Mouse (Mus musculus): ENCODE data around the gene Wbp1l. TPM values are rescaled to one million over a fixed set of nuclear protein-coding genes. Genes with fewer than 3 reads are reported as not detected.
A peak's percentile ranks its signal among the peaks of the same experiment; 100 is the strongest.

The Wbp1l gene
- 24.5 and 25.5 TPM in 2 replicates for polyA plus RNA-seq (2011; ENCODE audit: insufficient read depth, insufficient read length, low read depth, missing spikeins)

GRCm38 (mm10) chr19:46598720-46599252 is at the start of gene Wbp1l:
Gene Wbp1l (plus strand): TSS chr19:46599084.
- Histone ChIP-seq H3K4me3 (ENCODE audit: low read depth, low read length) (peak within 1 kb of the TSS; percentile 87), H3K36me3 (ENCODE audit: control insufficient read depth, insufficient read depth, low read length, poor library complexity, severe bottlenecking) (no peaks in the 10 kb centered on the region), H3K27me3 (ENCODE audit: control insufficient read depth, insufficient read depth, low read length, poor library complexity, severe bottlenecking) (no peaks in the 10 kb centered on the region), H3K27ac (ENCODE audit: insufficient read depth, low read length) (0 out of 2 replicates have a peak within 1 kb of the TSS, but pooled peaks have one; percentile 53), H3K9me3 (replicated peaks; ENCODE audit: control insufficient read depth, insufficient read depth, low read length, poor library complexity, severe bottlenecking) (no peaks in the 10 kb centered on the region), H3K4me1 (ENCODE audit: control insufficient read depth, insufficient read depth, low read length) (no peaks in the 10 kb centered on the region), H3K9ac (ENCODE audit: low read depth, poor library complexity, severe bottlenecking) (peak within 1 kb of the TSS; percentile 59)
- TF ChIP-seq EP300 (IDR thresholded peaks at IDR 0.05; ENCODE audit: insufficient read depth, low read depth, low read length) (no peak), POLR2A (IDR thresholded peaks at IDR 0.05; ENCODE audit: insufficient read depth, low read length) (no peak), CTCF (IDR thresholded peaks at IDR 0.05; ENCODE audit: low read depth, low read length) (no peak)

GRCm38 (mm10) chr19:46550385-46550784 is 48.5 kb upstream of the Wbp1l start:
- Histone ChIP-seq H3K4me3 (ENCODE audit: low read depth, low read length) (no peak overlapping the region), H3K27me3 (ENCODE audit: control insufficient read depth, insufficient read depth, low read length, poor library complexity, severe bottlenecking) (no peaks in the 10 kb centered on the region), H3K36me3 (ENCODE audit: control insufficient read depth, insufficient read depth, low read length, poor library complexity, severe bottlenecking) (0 out of 2 replicates have a peak, but pooled peaks cover 4% of the 10 kb centered on the region), H3K9ac (ENCODE audit: low read depth, poor library complexity, severe bottlenecking) (no peak overlapping the region), H3K9me3 (replicated peaks; ENCODE audit: control insufficient read depth, insufficient read depth, low read length, poor library complexity, severe bottlenecking) (no peaks in the 10 kb centered on the region), H3K27ac (ENCODE audit: insufficient read depth, low read length) (no peak overlapping the region), H3K4me1 (ENCODE audit: control insufficient read depth, insufficient read depth, low read length) (peaks cover 5% of the 10 kb centered on the region)
- no peak for TF ChIP-seq EP300 (IDR thresholded peaks at IDR 0.05; ENCODE audit: insufficient read depth, low read depth, low read length)
- no peak for TF ChIP-seq POLR2A (IDR thresholded peaks at IDR 0.05; ENCODE audit: insufficient read depth, low read length)
- TF ChIP-seq CTCF (IDR thresholded peaks at IDR 0.05; ENCODE audit: low read depth, low read length), result no peak

GRCm38 (mm10) chr19:46552496-46552895 is 46.4 kb upstream of the Wbp1l start:
- Histone ChIP-seq H3K4me3 (ENCODE audit: low read depth, low read length) (no peak overlapping the region), H3K27me3 (ENCODE audit: control insufficient read depth, insufficient read depth, low read length, poor library complexity, severe bottlenecking) (no peaks in the 10 kb centered on the region), H3K27ac (ENCODE audit: insufficient read depth, low read length) (no peak overlapping the region), H3K9ac (ENCODE audit: low read depth, poor library complexity, severe bottlenecking) (no peak overlapping the region), H3K9me3 (replicated peaks; ENCODE audit: control insufficient read depth, insufficient read depth, low read length, poor library complexity, severe bottlenecking) (no peaks in the 10 kb centered on the region), H3K36me3 (ENCODE audit: control insufficient read depth, insufficient read depth, low read length, poor library complexity, severe bottlenecking) (0 out of 2 replicates have a peak, but pooled peaks cover 4% of the 10 kb centered on the region), H3K4me1 (ENCODE audit: control insufficient read depth, insufficient read depth, low read length) (peaks cover 5% of the 10 kb centered on the region)
- no peak for TF ChIP-seq CTCF (IDR thresholded peaks at IDR 0.05; ENCODE audit: low read depth, low read length)
- no peak for TF ChIP-seq EP300 (IDR thresholded peaks at IDR 0.05; ENCODE audit: insufficient read depth, low read depth, low read length)
- no peak for TF ChIP-seq POLR2A (IDR thresholded peaks at IDR 0.05; ENCODE audit: insufficient read depth, low read length)

GRCm38 (mm10) chr19:46553541-46553955 is 45.3 kb upstream of the Wbp1l start:
- H3K27ac ChIP-seq (ENCODE audit: insufficient read depth, low read length), result no peak overlapping the region
- H3K27me3 ChIP-seq (ENCODE audit: control insufficient read depth, insufficient read depth, low read length, poor library complexity, severe bottlenecking), result no peaks in the 10 kb centered on the region
- no peak overlapping the region for H3K9ac ChIP-seq (ENCODE audit: low read depth, poor library complexity, severe bottlenecking)
- H3K9me3 ChIP-seq (replicated peaks; ENCODE audit: control insufficient read depth, insufficient read depth, low read length, poor library complexity, severe bottlenecking), result no peaks in the 10 kb centered on the region
- 0 out of 2 replicates have a peak, but pooled peaks cover 4% of the 10 kb centered on the region for H3K36me3 ChIP-seq (ENCODE audit: control insufficient read depth, insufficient read depth, low read length, poor library complexity, severe bottlenecking)
- peaks cover 7% of the 10 kb centered on the region for H3K4me1 ChIP-seq (ENCODE audit: control insufficient read depth, insufficient read depth, low read length)
- TF ChIP-seq EP300 (IDR thresholded peaks at IDR 0.05; ENCODE audit: insufficient read depth, low read depth, low read length), result no peak
- TF ChIP-seq POLR2A (IDR thresholded peaks at IDR 0.05; ENCODE audit: insufficient read depth, low read length), result no peak
- no peak for TF ChIP-seq CTCF (IDR thresholded peaks at IDR 0.05; ENCODE audit: low read depth, low read length)
- H3K4me3 ChIP-seq (ENCODE audit: low read depth, low read length), result no peak overlapping the region

GRCm38 (mm10) chr19:46558009-46558408 is 40.9 kb upstream of the Wbp1l start:
- peak; percentile 61 for TF ChIP-seq CTCF (IDR thresholded peaks at IDR 0.05; ENCODE audit: low read depth, low read length)
- TF ChIP-seq EP300 (IDR thresholded peaks at IDR 0.05; ENCODE audit: insufficient read depth, low read depth, low read length), result no peak
- H3K36me3 ChIP-seq (ENCODE audit: control insufficient read depth, insufficient read depth, low read length, poor library complexity, severe bottlenecking), result no peaks in the 10 kb centered on the region

GRCm38 (mm10) chr19:46558631-46559030 is 40.3 kb upstream of the Wbp1l start:
- Histone ChIP-seq H3K4me3 (ENCODE audit: low read depth, low read length) (no peak overlapping the region), H3K27ac (ENCODE audit: insufficient read depth, low read length) (no peak overlapping the region), H3K9ac (ENCODE audit: low read depth, poor library complexity, severe bottlenecking) (no peak overlapping the region), H3K4me1 (ENCODE audit: control insufficient read depth, insufficient read depth, low read length) (peaks cover 17% of the 10 kb centered on the region), H3K9me3 (replicated peaks; ENCODE audit: control insufficient read depth, insufficient read depth, low read length, poor library complexity, severe bottlenecking) (no peaks in the 10 kb centered on the region), H3K36me3 (ENCODE audit: control insufficient read depth, insufficient read depth, low read length, poor library complexity, severe bottlenecking) (no peaks in the 10 kb centered on the region), H3K27me3 (ENCODE audit: control insufficient read depth, insufficient read depth, low read length, poor library complexity, severe bottlenecking) (no peaks in the 10 kb centered on the region)
- TF ChIP-seq POLR2A (IDR thresholded peaks at IDR 0.05; ENCODE audit: insufficient read depth, low read length) (no peak), EP300 (IDR thresholded peaks at IDR 0.05; ENCODE audit: insufficient read depth, low read depth, low read length) (no peak), CTCF (IDR thresholded peaks at IDR 0.05; ENCODE audit: low read depth, low read length) (no peak)

More at GRCm38 (mm10) chr19:46558009-46558408, 40.9 kb upstream of the Wbp1l start:
- Histone ChIP-seq H3K9ac (ENCODE audit: low read depth, poor library complexity, severe bottlenecking) (no peak overlapping the region), H3K4me1 (ENCODE audit: control insufficient read depth, insufficient read depth, low read length) (peaks cover 12% of the 10 kb centered on the region), H3K27me3 (ENCODE audit: control insufficient read depth, insufficient read depth, low read length, poor library complexity, severe bottlenecking) (no peaks in the 10 kb centered on the region), H3K4me3 (ENCODE audit: low read depth, low read length) (no peak overlapping the region), H3K9me3 (replicated peaks; ENCODE audit: control insufficient read depth, insufficient read depth, low read length, poor library complexity, severe bottlenecking) (no peaks in the 10 kb centered on the region), H3K27ac (ENCODE audit: insufficient read depth, low read length) (no peak overlapping the region)
